Mouse (Mus musculus) megakaryocyte, embryonic 14.5 days (primary cell): Measurements from ENCODE around the gene Olfr773. TPM values are rescaled to one million over a fixed set of nuclear protein-coding genes. Genes with fewer than 3 reads are reported as not detected.
"Not testable (repeated sequence)": the region's sequence is repeated elsewhere in the genome, so short reads cannot be mapped to it uniquely, and the experiment has no call there.

ENCODE experiments used
- H3K27me3 ChIP-seq: replicated peaks from 2 replicates; pipeline ENCODE3; 2012; ENCODE audit warnings: inconsistent platforms
- H3K36me3 ChIP-seq: replicated peaks from 2 replicates; pipeline ENCODE3; 2012; ENCODE audit warnings: low read length, inconsistent platforms, mixed read lengths
- H3K4me1 ChIP-seq: 2 replicates; pipeline ENCODE4 v1.6.1; 2012; ENCODE audit warnings: inconsistent platforms
- H3K4me3 ChIP-seq: replicated peaks from 2 replicates; pipeline ENCODE3; 2012; ENCODE audit warnings: moderate library complexity, mild to moderate bottlenecking, inconsistent platforms
- H3K9me3 ChIP-seq: 2 replicates; pipeline ENCODE4 v1.6.1; 2012; ENCODE audit warnings: inconsistent platforms
- FLI1 ChIP-seq: IDR thresholded peaks from 2 replicates; pipeline ENCODE4 v1.6.1; 2012; ENCODE audit warnings: low read length, inconsistent platforms, mixed read lengths
- GATA1 ChIP-seq: IDR thresholded peaks from 3 replicates; pipeline ENCODE4 v1.6.1; 2012; ENCODE audit warnings: mixed read lengths, low read length, inconsistent platforms, borderline replicate concordance
- polyA plus RNA-seq: library from polyadenylated mRNA; stranded (reverse); fragments of >175 nt; gene quantifications from 2 replicates; pipeline ENCODE4 v1.2.3, GENCODE M21; 2012; ENCODE audit warnings: low replicate concordance; ENCODE audit not compliant: insufficient read depth

Gene Olfr773
- not detected in 2 replicates for polyA plus RNA-seq

- not testable (repeated sequence) for H3K4me1 ChIP-seq, H3K36me3 ChIP-seq, H3K27me3 ChIP-seq, H3K9me3 ChIP-seq, H3K4me3 ChIP-seq
Measured at GRCm38 (mm10) chr10:129187319-129187718, at the start of gene Olfr773. Gene Olfr773, minus strand, starts transcription at chr10:129187419.

- Histone ChIP-seq H3K9me3 (peaks cover 15% of the 10 kb centered on the region; the same call in 1 of the 2 replicates), H3K4me3 (no peak within 1 kb of the TSS), H3K36me3 (no peaks in the 10 kb centered on the region), H3K27me3 (no peaks in the 10 kb centered on the region), H3K4me1 (no peaks in the 10 kb centered on the region)
- no peak for TF ChIP-seq FLI1
- TF ChIP-seq GATA1: no peak
Measured at GRCm38 (mm10) chr10:129235904-129236303, 48.7 kb upstream of the Olfr773 start, which contains the start of gene Olfr774. Gene Olfr774, plus strand, starts transcription at chr10:129236204.

DNA sequence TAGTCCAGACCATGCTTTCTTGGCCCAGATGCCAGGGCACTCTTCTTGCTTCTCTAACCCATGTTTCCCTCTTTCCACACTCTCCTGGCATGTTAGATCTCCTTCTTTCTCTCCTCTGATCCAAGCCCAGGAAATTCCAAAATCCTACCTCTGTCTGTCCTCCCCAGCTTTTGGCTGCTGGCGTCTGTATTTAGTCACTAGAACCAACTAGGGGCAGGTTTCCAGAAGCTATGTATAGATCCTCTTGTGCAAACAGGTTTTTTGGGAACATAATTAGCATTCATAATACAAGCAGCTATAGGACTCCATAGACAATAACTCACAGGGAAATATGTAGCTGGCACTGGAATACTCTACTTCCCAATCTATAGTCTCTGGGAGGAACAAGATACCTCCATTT lies 43.5 kb upstream of the Olfr773 start:
- TF ChIP-seq GATA1: no peak
- no peak for TF ChIP-seq FLI1
- peaks cover 30% of the 10 kb centered on the region for H3K9me3 ChIP-seq
- no peaks in the 10 kb centered on the region for H3K4me1 ChIP-seq
- H3K4me3 ChIP-seq: no peak overlapping the region
- H3K27me3 ChIP-seq: no peaks in the 10 kb centered on the region
- H3K36me3 ChIP-seq: no peaks in the 10 kb centered on the region

- H3K9me3 ChIP-seq, H3K4me1 ChIP-seq, H3K27me3 ChIP-seq, H3K4me3 ChIP-seq, H3K36me3 ChIP-seq: not testable (repeated sequence)
Measured at GRCm38 (mm10) chr10:129177821-129178220, 9.4 kb downstream of the Olfr773 start, which contains the start of gene Olfr772. Gene Olfr772, minus strand, starts transcription at chr10:129177921.

- no peak for TF ChIP-seq GATA1
- no peak for TF ChIP-seq FLI1
- Histone ChIP-seq H3K27me3 (no peaks in the 10 kb centered on the region), H3K36me3 (no peaks in the 10 kb centered on the region), H3K4me3 (no peak within 1 kb of the TSS), H3K4me1 (no peaks in the 10 kb centered on the region), H3K9me3 (no peaks in the 10 kb centered on the region)
Measured at GRCm38 (mm10) chr10:129164651-129165050, 22.6 kb downstream of the Olfr773 start, which contains the start of gene Olfr771. Gene Olfr771, minus strand, starts transcription at chr10:129164751.

DNA sequence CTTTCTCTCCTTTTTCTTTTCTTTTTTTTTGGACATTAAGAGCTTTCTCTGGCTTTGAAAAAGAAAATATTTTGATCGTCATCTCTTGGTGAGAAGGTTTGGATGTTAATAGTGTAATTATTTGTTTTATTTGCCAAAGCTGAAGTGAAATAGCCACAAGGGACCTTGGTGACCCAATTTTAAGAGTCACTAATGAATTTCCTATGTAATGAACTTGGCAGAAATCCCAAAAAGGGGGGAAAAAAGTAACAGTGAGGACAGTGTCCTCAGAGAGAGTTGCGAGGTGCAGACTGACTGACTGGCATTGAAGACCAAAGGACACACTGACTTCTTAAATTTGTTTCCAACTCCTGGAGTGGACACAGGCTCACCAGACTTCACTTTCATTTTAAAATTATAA lies 48.3 kb downstream of the Olfr773 start, which contains the start of gene Olfr770:
Gene Olfr770 (minus strand): TSS at position 101 of the 400 bp plus-strand sequence.
- no peaks in the 10 kb centered on the region for H3K4me1 ChIP-seq
- no peak within 1 kb of the TSS for H3K4me3 ChIP-seq
- no peaks in the 10 kb centered on the region for H3K27me3 ChIP-seq
- no peaks in the 10 kb centered on the region for H3K36me3 ChIP-seq
- H3K9me3 ChIP-seq: no peaks in the 10 kb centered on the region
- TF ChIP-seq GATA1 (no peak), FLI1 (no peak)

Other genes with a start within 250 kb of the Olfr773 start
- gene Mettl7b, start 226.4 kb downstream of the Olfr773 start, polyA plus RNA-seq: not detected in 2 replicates
- gene Olfr9, start 198.0 kb downstream of the Olfr773 start, polyA plus RNA-seq: not detected in 2 replicates
- not detected in 2 replicates for gene Olfr763, start 176.6 kb downstream of the Olfr773 start, polyA plus RNA-seq
- not detected in 2 replicates for gene Olfr764-ps1, start 147.5 kb downstream of the Olfr773 start, polyA plus RNA-seq
- gene Olfr765, start 137.4 kb downstream of the Olfr773 start, polyA plus RNA-seq: not detected in 2 replicates
- gene Olfr766-ps1, start 118.4 kb downstream of the Olfr773 start, polyA plus RNA-seq: not detected in 2 replicates
- not detected in 2 replicates for gene Olfr767, start 104.5 kb downstream of the Olfr773 start, polyA plus RNA-seq
- 2.6 TPM in 1 of 2 replicates, not detected in the other for gene Olfr768, start 88.0 kb downstream of the Olfr773 start, polyA plus RNA-seq
- gene Olfr769, start 69.6 kb downstream of the Olfr773 start, polyA plus RNA-seq: not detected in 2 replicates
- gene Olfr770, start 48.4 kb downstream of the Olfr773 start, polyA plus RNA-seq: not detected in 2 replicates
- gene Olfr771, start 22.7 kb downstream of the Olfr773 start, polyA plus RNA-seq: not detected in 2 replicates
- gene Olfr772, start 9.5 kb downstream of the Olfr773 start, polyA plus RNA-seq: not detected in 2 replicates
- not detected in 2 replicates for gene Olfr774, start 48.8 kb upstream of the Olfr773 start, polyA plus RNA-seq
- not detected in 2 replicates for gene Olfr775, start 61.0 kb upstream of the Olfr773 start, polyA plus RNA-seq
- gene Olfr776, start 71.7 kb upstream of the Olfr773 start, polyA plus RNA-seq: not detected in 2 replicates
- gene Olfr777, start 84.1 kb upstream of the Olfr773 start, polyA plus RNA-seq: not detected in 2 replicates
- gene Olfr780, start 130.7 kb upstream of the Olfr773 start, polyA plus RNA-seq: not detected in 2 replicates
- not detected in 2 replicates for gene Olfr781, start 141.4 kb upstream of the Olfr773 start, polyA plus RNA-seq
- not detected in 2 replicates for gene Olfr782, start 161.4 kb upstream of the Olfr773 start, polyA plus RNA-seq
- not detected in 2 replicates for gene Olfr784, start 196.7 kb upstream of the Olfr773 start, polyA plus RNA-seq
- not detected in 2 replicates for gene Olfr785, start 218.0 kb upstream of the Olfr773 start, polyA plus RNA-seq
- not detected in 2 replicates for gene Olfr786, start 239.9 kb upstream of the Olfr773 start, polyA plus RNA-seq